Mouse (Mus musculus) lung, postnatal 0 days (tissue): Measurements from ENCODE around the gene Lbhd2. TPM values are rescaled to one million over a fixed set of nuclear protein-coding genes. Genes with fewer than 3 reads are reported as not detected.
A peak's percentile ranks its signal among the peaks of the same experiment; 100 is the strongest.

Experiments
- ATAC-seq: fragments of 200-750 bp; cut with Nextera tagmentation; 2 replicates; pipeline ENCODE4 v1.8.0; 2017; ENCODE audit warnings: moderate library complexity
- DNase-seq: peaks from one replicate; pipeline ENCODE4 v3.0.0-alpha.2; 2016; ENCODE audit warnings: low spot score
- H3K27ac ChIP-seq: fragments of 300-500 bp; sonication (generic); 2 replicates; pipeline ENCODE4 v1.5.1; 2014; ENCODE audit warnings: antibody characterized with exemption, mild to moderate bottlenecking, low read length, mixed read lengths
- H3K27me3 ChIP-seq: fragments of 300-500 bp; sonication (generic); replicated peaks from 2 replicates; pipeline ENCODE4 v1.6.1; 2014; ENCODE audit warnings: low read length, mixed read lengths; ENCODE audit not compliant: insufficient read depth
- H3K36me3 ChIP-seq: fragments of 300-500 bp; sonication (generic); 2 replicates; pipeline ENCODE4 v1.6.1; 2014; ENCODE audit warnings: low read length, mixed read lengths; ENCODE audit not compliant: insufficient read depth
- H3K4me1 ChIP-seq: fragments of 300-500 bp; sonication (generic); 2 replicates; pipeline ENCODE4 v1.6.1; 2014; ENCODE audit warnings: antibody characterized with exemption, low read depth, low read length, mixed read lengths; ENCODE audit not compliant: insufficient read depth
- H3K4me2 ChIP-seq: fragments of 300-500 bp; sonication (generic); replicated peaks from 2 replicates; pipeline ENCODE4 v1.6.1; 2014; ENCODE audit warnings: low read depth, mild to moderate bottlenecking, low read length, moderate library complexity, mixed read lengths
- H3K4me3 ChIP-seq: fragments of 300-500 bp; sonication (generic); 2 replicates; pipeline ENCODE4 v1.5.1; 2014; ENCODE audit warnings: low read depth, low read length
- H3K9ac ChIP-seq: fragments of 300-500 bp; sonication (generic); replicated peaks from 2 replicates; pipeline ENCODE4 v1.6.1; 2014; ENCODE audit warnings: low read depth, mild to moderate bottlenecking
- H3K9me3 ChIP-seq: fragments of 300-500 bp; sonication (generic); 2 replicates; pipeline ENCODE4 v1.6.1; 2016; ENCODE audit warnings: low read length, mixed read lengths
- CTCF ChIP-seq: IDR thresholded peaks from 2 replicates; pipeline ENCODE4 v1.5.1; 2016; ENCODE audit warnings: antibody characterized with exemption, mild to moderate bottlenecking
- EP300 ChIP-seq: IDR thresholded peaks from 2 replicates; pipeline ENCODE4 v1.6.1; 2016; ENCODE audit warnings: antibody characterized with exemption, mild to moderate bottlenecking, control low read depth
- WGBS: fragments of 180-500 bp; shearing (Covaris S2); extraction: QIAGEN DNeasy Blood & Tissue Kit; methylation state at CpG from one replicate; pipeline ENCODE4 v1.1.7; 2014; 5-methylcytosine and 5-hydroxymethylcytosine counted together
- polyA plus RNA-seq: library from polyadenylated mRNA; unstranded; fragments of >200 nt; fragmentation: Nextera tagmentation; extraction: Ambion mirVana; gene quantifications from 2 replicates; pipeline ENCODE4 v1.2.1, GENCODE M21; 2015

Lbhd2 gene
- polyA plus RNA-seq: 0.37 and 1.1 TPM in 2 replicates

DNA sequence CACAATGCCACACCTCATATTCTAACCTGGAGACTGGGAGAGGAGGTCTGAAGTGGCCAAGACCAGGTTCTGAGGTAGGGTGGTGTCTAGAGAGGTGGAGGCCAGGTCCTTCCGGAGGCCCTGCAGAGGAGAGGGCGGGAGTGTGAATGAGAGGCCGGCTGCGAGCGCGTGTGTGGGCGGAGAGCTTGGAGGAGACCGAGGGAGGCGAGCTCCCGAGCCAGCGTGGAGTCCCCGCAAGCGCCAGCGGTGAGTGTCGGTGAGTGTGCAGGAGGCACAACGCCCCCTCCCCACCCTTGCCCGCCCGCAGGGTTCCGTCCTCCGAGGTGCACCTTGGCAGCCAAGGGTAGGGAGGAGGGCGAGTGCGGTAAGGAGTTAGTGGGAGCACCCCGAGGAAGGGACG is at the start of gene Lbhd2:
Gene Lbhd2, plus strand, starts transcription at position 188 of the 400 bp plus-strand sequence.
- no peak within 1 kb of the TSS for H3K27ac ChIP-seq
- TF ChIP-seq CTCF (no peak), EP300 (no peak)
- no peak within 1 kb of the TSS for H3K9ac ChIP-seq
- H3K4me2 ChIP-seq: no peak within 1 kb of the TSS
- 5% methylated on average over 20 of the region's 24 CpGs for WGBS
- DNase-seq: peak; percentile 46
- H3K4me1 ChIP-seq: peaks cover 4% of the 10 kb centered on the region; the same call in 1 of the 2 replicates
- H3K36me3 ChIP-seq: no peaks in the 10 kb centered on the region
- H3K27me3 ChIP-seq: peaks cover 6% of the 10 kb centered on the region; the same call in 1 of the 2 replicates
- no peaks in the 10 kb centered on the region for H3K9me3 ChIP-seq
- 0 out of 2 replicates have a peak, but pooled peaks have one; percentile 11 for ATAC-seq
- 0 out of 2 replicates have a peak within 1 kb of the TSS, but pooled peaks have one; percentile 3 for H3K4me3 ChIP-seq

GRCm38 (mm10) chr12:111360671-111361070 is 45.9 kb upstream of the Lbhd2 start:
- H3K4me1 ChIP-seq: peaks cover 10% of the 10 kb centered on the region; the same call in 1 of the 2 replicates

DNA sequence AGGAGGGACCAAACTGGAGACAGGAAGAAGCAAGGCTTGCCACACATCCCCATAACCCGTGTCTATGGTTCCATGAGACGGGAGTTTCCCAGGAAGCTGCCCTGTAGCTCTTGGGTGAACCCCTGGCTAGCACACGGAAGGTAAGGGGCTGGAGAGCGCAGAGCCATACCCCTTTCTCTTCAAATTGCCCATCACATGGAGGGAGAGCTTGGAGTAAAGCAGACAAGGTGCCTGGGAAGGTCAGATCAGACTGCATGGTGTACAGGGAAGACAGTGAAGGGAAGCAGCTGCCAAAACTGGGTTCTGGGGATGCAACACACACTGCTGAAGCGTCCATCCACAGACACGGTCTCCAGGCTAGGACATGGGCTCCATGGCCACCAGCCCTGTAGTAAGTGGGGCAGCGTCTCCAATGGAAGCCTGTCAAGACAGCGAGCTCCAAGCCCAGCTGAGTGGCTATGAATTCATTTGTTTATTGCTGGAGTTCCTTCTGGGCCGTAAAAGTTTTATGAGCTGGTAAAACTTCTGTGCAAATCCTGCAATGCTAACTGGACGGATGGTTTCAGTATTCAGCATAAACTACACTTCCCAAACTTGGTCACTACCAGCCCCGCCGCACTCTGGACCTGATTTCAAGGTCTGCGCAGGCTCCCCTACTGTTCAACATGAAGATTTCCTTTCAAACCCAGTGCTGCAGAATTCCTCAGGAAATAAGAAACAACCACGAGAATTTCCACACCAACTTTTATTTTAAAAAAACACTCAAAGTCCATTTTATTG is 45.1 kb upstream of the Lbhd2 start:
- no peak for DNase-seq
- H3K4me1 ChIP-seq: peaks cover 10% of the 10 kb centered on the region; the same call in 1 of the 2 replicates
- no peak overlapping the region for H3K27ac ChIP-seq
- H3K4me3 ChIP-seq: no peak overlapping the region
- no peak overlapping the region for H3K4me2 ChIP-seq
- no peak for ATAC-seq
- H3K9ac ChIP-seq: no peak overlapping the region
- no peaks in the 10 kb centered on the region for H3K27me3 ChIP-seq
- 64% methylated on average over 14 of the region's 14 CpGs for WGBS
- H3K9me3 ChIP-seq: no peaks in the 10 kb centered on the region
- TF ChIP-seq EP300 (no peak), CTCF (no peak)
- no peaks in the 10 kb centered on the region for H3K36me3 ChIP-seq

More at GRCm38 (mm10) chr12:111360671-111361070, 45.9 kb upstream of the Lbhd2 start:
- TF ChIP-seq CTCF (no peak), EP300 (no peak)
- no peaks in the 10 kb centered on the region for H3K27me3 ChIP-seq
- DNase-seq: no peak
- no peak for ATAC-seq
- WGBS: 82% methylated on average over 16 of the region's 16 CpGs
- H3K9me3 ChIP-seq: no peaks in the 10 kb centered on the region
- H3K27ac ChIP-seq: no peak overlapping the region
- H3K4me2 ChIP-seq: no peak overlapping the region
- H3K9ac ChIP-seq: no peak overlapping the region
- no peaks in the 10 kb centered on the region for H3K36me3 ChIP-seq
- H3K4me3 ChIP-seq: no peak overlapping the region

- ATAC-seq (no peak), DNase-seq (no peak)
- Histone ChIP-seq H3K27me3 (no peaks in the 10 kb centered on the region), H3K4me1 (peaks cover 21% of the 10 kb centered on the region; the same call in 1 of the 2 replicates), H3K27ac (no peak overlapping the region), H3K4me3 (no peak overlapping the region), H3K9ac (no peak overlapping the region), H3K36me3 (no peaks in the 10 kb centered on the region), H3K4me2 (no peak overlapping the region), H3K9me3 (no peaks in the 10 kb centered on the region)
- TF ChIP-seq CTCF (peak; percentile 49), EP300 (no peak)
- WGBS: 94% methylated on average over 3 of the region's 3 CpGs
Measured at GRCm38 (mm10) chr12:111364234-111364633, 42.4 kb upstream of the Lbhd2 start.

- Histone ChIP-seq H3K9ac (no peak overlapping the region), H3K27ac (no peak overlapping the region), H3K36me3 (no peaks in the 10 kb centered on the region), H3K4me2 (no peak overlapping the region), H3K4me3 (no peak overlapping the region), H3K27me3 (no peaks in the 10 kb centered on the region), H3K4me1 (peaks cover 18% of the 10 kb centered on the region; the same call in 1 of the 2 replicates), H3K9me3 (no peaks in the 10 kb centered on the region)
- DNase-seq (no peak), ATAC-seq (peak; percentile 21; the same call in 1 of the 2 replicates)
- TF ChIP-seq CTCF: no peak
- no peak for TF ChIP-seq EP300
- 61% methylated on average over 7 of the region's 7 CpGs for WGBS
Measured at GRCm38 (mm10) chr12:111367065-111367464, 39.5 kb upstream of the Lbhd2 start.

GRCm38 (mm10) chr12:111370249-111370648 is 36.4 kb upstream of the Lbhd2 start:
- peak; percentile 57 for DNase-seq
- H3K27ac ChIP-seq: no peak overlapping the region
- no peaks in the 10 kb centered on the region for H3K36me3 ChIP-seq
- ATAC-seq: peak; percentile 47
- H3K4me1 ChIP-seq: peaks cover 19% of the 10 kb centered on the region; the same call in 1 of the 2 replicates
- H3K9me3 ChIP-seq: no peaks in the 10 kb centered on the region
- no peak overlapping the region for H3K9ac ChIP-seq
- WGBS: 52% methylated on average over 4 of the region's 4 CpGs
- H3K27me3 ChIP-seq: no peaks in the 10 kb centered on the region
- no peak overlapping the region for H3K4me3 ChIP-seq
- no peak overlapping the region for H3K4me2 ChIP-seq
- TF ChIP-seq CTCF (peak; percentile 52), EP300 (no peak)
